Mouse (Mus musculus) hindbrain, embryonic 14.5 days (tissue): ENCODE data around the gene Zfp654. TPM values are rescaled to one million over a fixed set of nuclear protein-coding genes. Genes with fewer than 3 reads are reported as not detected.
"Not testable (repeated sequence)": the region's sequence is repeated elsewhere in the genome, so short reads cannot be mapped to it uniquely, and the experiment has no call there.

Source experiments
- ATAC-seq: fragments of 200-750 bp; cut with Nextera tagmentation; 2 replicates; pipeline ENCODE4 v1.8.0; 2017; ENCODE audit warnings: moderate number of reproducible peaks, mild to moderate bottlenecking, moderate TSS enrichment, moderate library complexity; ENCODE audit not compliant: low FRiP score
- DNase-seq: peaks from one replicate; pipeline ENCODE4 v3.0.0-alpha.2; 2015; ENCODE audit warnings: low spot score
- H3K27ac ChIP-seq: fragments of 300-500 bp; sonication (generic); 2 replicates; pipeline ENCODE4 v1.5.1; 2014; ENCODE audit warnings: mild to moderate bottlenecking, moderate library complexity
- H3K27me3 ChIP-seq: fragments of 300-500 bp; sonication (generic); 2 replicates; pipeline ENCODE4 v1.6.1; 2014; ENCODE audit warnings: mild to moderate bottlenecking, low read length, mixed read lengths; ENCODE audit not compliant: control insufficient read depth, insufficient read depth
- H3K36me3 ChIP-seq: fragments of 300-500 bp; sonication (generic); replicated peaks from 2 replicates; pipeline ENCODE4 v1.6.1; 2014; ENCODE audit not compliant: control insufficient read depth, insufficient read depth
- H3K4me1 ChIP-seq: fragments of 300-500 bp; sonication (generic); replicated peaks from 2 replicates; pipeline ENCODE4 v1.6.1; 2014; ENCODE audit warnings: antibody characterized with exemption, low read length, mixed read lengths; ENCODE audit not compliant: control insufficient read depth, insufficient read depth
- H3K4me2 ChIP-seq: fragments of 300-500 bp; sonication (generic); replicated peaks from 2 replicates; pipeline ENCODE4 v1.6.1; 2014; ENCODE audit warnings: mild to moderate bottlenecking, moderate library complexity
- H3K4me3 ChIP-seq: fragments of 300-500 bp; sonication (generic); replicated peaks from 2 replicates; pipeline ENCODE4 v1.5.1; 2014; ENCODE audit warnings: mild to moderate bottlenecking, low read length
- H3K9ac ChIP-seq: fragments of 300-500 bp; sonication (generic); 2 replicates; pipeline ENCODE4 v1.6.1; 2014
- H3K9me3 ChIP-seq: fragments of 300-500 bp; sonication (generic); 2 replicates; pipeline ENCODE4 v1.6.1; 2016; ENCODE audit warnings: low read length; ENCODE audit not compliant: control insufficient read depth
- WGBS: fragments of 180-500 bp; shearing (Covaris S2); extraction: QIAGEN DNeasy Blood & Tissue Kit; methylation state at CpG from one replicate; pipeline ENCODE4 v1.1.7; 2014; 5-methylcytosine and 5-hydroxymethylcytosine counted together
- polyA plus RNA-seq: library from polyadenylated mRNA; unstranded; fragments of >200 nt; fragmentation: Nextera tagmentation; extraction: Ambion mirVana; gene quantifications from 2 replicates; pipeline ENCODE4 v1.2.1, GENCODE M21; 2014

Zfp654 gene
- polyA plus RNA-seq, 1 experiment from 2014 or later: 8.2 TPM

GRCm38 (mm10) chr16:64869621-64870020 is 18.2 kb upstream of the Zfp654 start:
- Histone ChIP-seq H3K4me3 (no peak overlapping the region), H3K4me1 (no peaks in the 10 kb centered on the region), H3K9me3 (no peaks in the 10 kb centered on the region), H3K36me3 (no peaks in the 10 kb centered on the region), H3K4me2 (no peak overlapping the region), H3K27ac (no peak overlapping the region), H3K9ac (no peak overlapping the region), H3K27me3 (no peaks in the 10 kb centered on the region)
- WGBS: 79% methylated on average over 2 of the region's 2 CpGs
- DNase-seq (no peak), ATAC-seq (no peak)

GRCm38 (mm10) chr16:64868613-64869012 is 17.2 kb upstream of the Zfp654 start:
- Histone ChIP-seq H3K9me3 (no peaks in the 10 kb centered on the region), H3K9ac (no peak overlapping the region), H3K36me3 (no peaks in the 10 kb centered on the region), H3K4me1 (no peaks in the 10 kb centered on the region), H3K27ac (no peak overlapping the region), H3K4me2 (no peak overlapping the region), H3K4me3 (no peak overlapping the region), H3K27me3 (no peaks in the 10 kb centered on the region)
- ATAC-seq (no peak), DNase-seq (no peak)
- WGBS: 76% methylated on average over 6 of the region's 6 CpGs

- H3K9me3 ChIP-seq, H3K36me3 ChIP-seq, H3K4me2 ChIP-seq, DNase-seq, H3K4me3 ChIP-seq, H3K4me1 ChIP-seq, ATAC-seq, H3K27ac ChIP-seq, H3K9ac ChIP-seq, H3K27me3 ChIP-seq: not testable (repeated sequence)
- 85% methylated on average over 8 of the region's 8 CpGs for WGBS
Observed at GRCm38 (mm10) chr16:64865841-64866240, 14.4 kb upstream of the Zfp654 start.

GRCm38 (mm10) chr16:64856946-64857345 is 5.5 kb upstream of the Zfp654 start:
- Histone ChIP-seq H3K4me2 (no peak overlapping the region), H3K4me1 (peaks cover 20% of the 10 kb centered on the region), H3K27me3 (no peaks in the 10 kb centered on the region), H3K27ac (no peak overlapping the region), H3K4me3 (no peak overlapping the region), H3K36me3 (peaks cover 41% of the 10 kb centered on the region), H3K9me3 (no peaks in the 10 kb centered on the region), H3K9ac (no peak overlapping the region)
- no peak for DNase-seq
- ATAC-seq: no peak
- 90% methylated on average over 3 of the region's 3 CpGs for WGBS

- H3K36me3 ChIP-seq: peaks cover 37% of the 10 kb centered on the region
- peak overlapping the region; percentile 83 for H3K4me2 ChIP-seq
- H3K27me3 ChIP-seq: no peaks in the 10 kb centered on the region
- DNase-seq (no peak), ATAC-seq (no peak)
- peak overlapping the region; percentile 94 for H3K4me3 ChIP-seq
- WGBS: 8% methylated on average over 14 of the region's 14 CpGs
- H3K4me1 ChIP-seq: peaks cover 32% of the 10 kb centered on the region
- peak overlapping the region; percentile 98; the same call in 1 of the 2 replicates for H3K27ac ChIP-seq
- no peaks in the 10 kb centered on the region for H3K9me3 ChIP-seq
- peak overlapping the region; percentile 85 for H3K9ac ChIP-seq
Observed at GRCm38 (mm10) chr16:64852891-64853290, 1.4 kb upstream of the Zfp654 start.

GRCm38 (mm10) chr16:64852441-64852871 is 1.0 kb upstream of the Zfp654 start:
- Histone ChIP-seq H3K27me3 (no peaks in the 10 kb centered on the region), H3K36me3 (peaks cover 32% of the 10 kb centered on the region), H3K27ac (peak overlapping the region; percentile 98), H3K4me2 (peak overlapping the region; percentile 83), H3K9me3 (no peaks in the 10 kb centered on the region), H3K4me1 (peaks cover 32% of the 10 kb centered on the region), H3K9ac (peak overlapping the region; percentile 85), H3K4me3 (peak overlapping the region; percentile 94)
- DNase-seq (no peak), ATAC-seq (no peak; the same call in none of the 2 replicates)
- under 1% methylated on average over 32 of the region's 53 CpGs for WGBS

- peak overlapping the region; percentile 91 for H3K9ac ChIP-seq
- DNase-seq: peak; percentile 31
- H3K4me2 ChIP-seq: peak overlapping the region; percentile 91
- H3K27ac ChIP-seq: peak overlapping the region; percentile 98
- peaks cover 20% of the 10 kb centered on the region for H3K36me3 ChIP-seq
- 0% methylated on average over 40 of the region's 45 CpGs for WGBS
- H3K4me1 ChIP-seq: peaks cover 32% of the 10 kb centered on the region
- H3K4me3 ChIP-seq: peak overlapping the region; percentile 94
- peak; percentile 38 for ATAC-seq
- H3K27me3 ChIP-seq: no peaks in the 10 kb centered on the region
- no peaks in the 10 kb centered on the region for H3K9me3 ChIP-seq
Observed at GRCm38 (mm10) chr16:64851085-64851562, 328 bp downstream of the Zfp654 start.

GRCm38 (mm10) chr16:64850287-64851084 is 966 bp downstream of the Zfp654 start:
- H3K4me1 ChIP-seq: peaks cover 32% of the 10 kb centered on the region
- H3K9ac ChIP-seq: peak overlapping the region; percentile 91
- DNase-seq (peak; percentile 48), ATAC-seq (peak; percentile 0; the same call in 1 of the 2 replicates)
- H3K4me2 ChIP-seq: peak overlapping the region; percentile 91
- peak overlapping the region; percentile 94 for H3K4me3 ChIP-seq
- peaks cover 13% of the 10 kb centered on the region for H3K36me3 ChIP-seq
- H3K27me3 ChIP-seq: no peaks in the 10 kb centered on the region
- H3K9me3 ChIP-seq: no peaks in the 10 kb centered on the region
- peak overlapping the region; percentile 98 for H3K27ac ChIP-seq
- WGBS: 6% methylated on average over 16 of the region's 16 CpGs

- Histone ChIP-seq H3K36me3 (no peaks in the 10 kb centered on the region), H3K27ac (no peak overlapping the region), H3K4me2 (no peak overlapping the region), H3K9me3 (no peaks in the 10 kb centered on the region), H3K4me3 (no peak overlapping the region), H3K9ac (no peak overlapping the region), H3K4me1 (peaks cover 12% of the 10 kb centered on the region; the same call in 1 of the 2 replicates), H3K27me3 (no peaks in the 10 kb centered on the region)
- ATAC-seq (no peak), DNase-seq (no peak)
- 93% methylated on average over 8 of the region's 8 CpGs for WGBS
Observed at GRCm38 (mm10) chr16:64845947-64846346, 5.5 kb downstream of the Zfp654 start.
